Mouse (Mus musculus) liver, embryonic 18 days (tissue): ENCODE measurements around the gene Bhmt2. TPM values are rescaled to one million over a fixed set of nuclear protein-coding genes. Genes with fewer than 3 reads are reported as not detected.

ENCODE experiments used
- polyA plus RNA-seq: library from polyadenylated mRNA; depleted of rRNA; stranded (reverse); fragments of >200 nt; gene quantifications from 2 replicates; pipeline ENCODE4 v1.2.3, GENCODE M21; 2012; rRNA removed

Bhmt2 gene
- 82.4 and 96.4 TPM in 2 replicates for polyA plus RNA-seq

GRCm38 (mm10) chr13:93674131-93674561 lies at the start of gene Bhmt2, which contains the start of gene Dmgdh:
Gene Bhmt2 (minus strand): TSS chr13:93674302.
Gene Dmgdh (plus strand): TSS chr13:93674433.

GRCm38 (mm10) chr13:93637282-93638245 lies 36.5 kb downstream of the Bhmt2 start, which contains the start of gene Bhmt:
Gene Bhmt (minus strand): TSS chr13:93637961.

Other genes with a start within 250 kb of the Bhmt2 start
- 2.5 and 3.0 TPM in 2 replicates for gene Jmy, start 174.5 kb downstream of the Bhmt2 start, polyA plus RNA-seq
- 110 and 214 TPM in 2 replicates for gene Bhmt, start 36.3 kb downstream of the Bhmt2 start, polyA plus RNA-seq
- 45.2 and 54.6 TPM in 2 replicates for gene Dmgdh, start 131 bp upstream of the Bhmt2 start, polyA plus RNA-seq
- gene Arsb, start 97.3 kb upstream of the Bhmt2 start, polyA plus RNA-seq = 7.5 and 8.9 TPM in 2 replicates